Mouse (Mus musculus) kidney, postnatal 14 days (tissue): Measurements from ENCODE around the gene Mad2l1bp.

Experiments used
- DNase-seq: peaks from one replicate; pipeline ENCODE4 v3.0.0; 2022; ENCODE audit warnings: mixed read lengths

Gene Mad2l1bp

DNA sequence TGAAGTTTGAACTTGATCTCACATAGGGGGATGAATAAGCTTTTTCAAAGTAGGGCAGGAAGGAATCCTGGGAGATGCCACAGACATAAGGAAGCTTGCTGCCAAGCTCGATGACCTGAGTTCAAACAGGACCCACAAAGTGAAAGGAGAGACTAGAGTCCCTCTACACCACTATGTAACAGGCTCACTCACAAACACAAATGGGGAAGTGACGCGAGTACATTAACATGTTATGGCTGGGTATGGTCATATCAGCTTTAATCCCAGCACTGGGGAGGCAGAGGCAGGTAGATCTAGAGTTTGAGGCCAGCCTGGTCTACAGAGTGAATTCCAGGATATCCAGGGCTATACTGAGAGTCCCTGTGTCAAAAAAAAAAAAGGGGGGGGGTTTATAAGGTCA, 983 bp upstream of the Mad2l1bp start:
- no peak for DNase-seq

GRCm38 (mm10) chr17:46143578-46144423, 9.6 kb downstream of the Mad2l1bp start, which contains the start of gene Rsph9:
Gene Rsph9 (minus strand): TSS chr17:46144216.
- DNase-seq: peak; percentile 90

DNA sequence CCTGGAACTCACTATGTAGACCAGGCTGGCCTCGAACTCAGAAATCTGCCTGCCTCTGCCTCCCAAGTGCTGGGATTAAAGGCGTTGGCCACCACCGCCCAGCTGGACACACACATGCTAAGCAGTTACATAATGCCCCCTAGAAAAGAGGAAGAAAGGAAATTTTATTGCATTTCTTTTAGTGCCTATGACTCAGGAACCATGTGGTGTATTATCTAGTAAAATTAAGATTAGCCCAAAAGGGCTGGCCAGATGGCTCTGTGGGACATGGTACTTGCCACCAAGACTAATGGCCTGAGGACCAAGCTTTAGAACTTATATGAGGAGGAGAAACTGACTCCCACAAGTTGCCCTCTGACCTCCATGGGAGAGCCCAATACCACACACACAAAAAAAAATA, 13.5 kb downstream of the Mad2l1bp start:
- DNase-seq: no peak

DNA sequence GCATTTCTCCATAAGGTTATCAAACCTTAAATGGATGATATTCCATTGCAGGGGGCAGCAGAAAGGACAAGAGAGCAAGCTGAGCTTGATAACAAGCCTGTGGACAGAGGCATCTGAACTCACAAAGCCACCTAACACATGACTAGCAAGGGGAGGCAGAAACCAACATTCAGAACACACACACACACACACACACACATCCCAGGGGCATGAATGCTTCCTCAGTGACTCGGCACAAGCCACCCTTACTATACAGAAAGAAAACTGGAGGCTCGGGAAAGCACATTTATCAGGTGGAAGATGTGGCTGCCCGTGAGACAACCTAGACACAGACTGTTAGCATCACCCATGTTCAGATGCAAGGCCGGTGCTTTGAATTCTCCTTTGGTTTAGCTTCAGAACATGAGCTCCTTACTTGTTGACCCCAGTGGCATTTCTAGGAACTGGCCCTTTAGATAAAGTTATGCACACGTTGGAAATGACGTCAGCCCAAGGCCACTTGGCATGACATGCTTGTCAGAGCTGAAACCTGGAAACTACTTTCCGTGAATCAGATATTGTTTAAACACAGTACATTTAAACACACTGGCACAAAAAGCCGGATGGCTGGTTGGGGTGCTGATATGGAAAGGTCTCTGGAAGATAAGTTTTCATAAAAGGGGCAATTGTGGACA, 14.7 kb downstream of the Mad2l1bp start:
- DNase-seq: no peak

DNA sequence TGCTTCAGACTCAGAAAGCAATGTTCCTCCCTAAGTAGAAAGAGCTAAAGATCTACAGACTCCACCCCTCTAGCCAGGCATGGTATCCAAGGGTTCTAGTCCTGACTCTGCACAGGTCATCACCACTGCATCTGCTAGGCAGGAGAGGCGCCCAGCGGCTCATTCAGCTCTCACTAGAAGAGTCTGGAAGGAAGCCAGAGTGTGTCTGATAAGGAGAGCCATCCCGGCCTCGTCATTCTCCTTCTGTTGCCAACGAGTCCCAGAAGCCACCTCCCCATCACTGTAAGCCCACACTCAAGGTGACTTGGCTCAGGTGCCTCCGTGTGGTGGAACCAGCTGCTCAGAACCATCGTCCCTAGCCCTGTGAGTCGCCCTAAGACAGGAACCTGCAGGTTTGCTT, 20.5 kb downstream of the Mad2l1bp start:
- no peak for DNase-seq

GRCm38 (mm10) chr17:46132058-46132718, 21.2 kb downstream of the Mad2l1bp start:
- DNase-seq: peak; percentile 85

- DNase-seq: peak; percentile 23
Observed at GRCm38 (mm10) chr17:46129741-46130498, 23.4 kb downstream of the Mad2l1bp start.

DNA sequence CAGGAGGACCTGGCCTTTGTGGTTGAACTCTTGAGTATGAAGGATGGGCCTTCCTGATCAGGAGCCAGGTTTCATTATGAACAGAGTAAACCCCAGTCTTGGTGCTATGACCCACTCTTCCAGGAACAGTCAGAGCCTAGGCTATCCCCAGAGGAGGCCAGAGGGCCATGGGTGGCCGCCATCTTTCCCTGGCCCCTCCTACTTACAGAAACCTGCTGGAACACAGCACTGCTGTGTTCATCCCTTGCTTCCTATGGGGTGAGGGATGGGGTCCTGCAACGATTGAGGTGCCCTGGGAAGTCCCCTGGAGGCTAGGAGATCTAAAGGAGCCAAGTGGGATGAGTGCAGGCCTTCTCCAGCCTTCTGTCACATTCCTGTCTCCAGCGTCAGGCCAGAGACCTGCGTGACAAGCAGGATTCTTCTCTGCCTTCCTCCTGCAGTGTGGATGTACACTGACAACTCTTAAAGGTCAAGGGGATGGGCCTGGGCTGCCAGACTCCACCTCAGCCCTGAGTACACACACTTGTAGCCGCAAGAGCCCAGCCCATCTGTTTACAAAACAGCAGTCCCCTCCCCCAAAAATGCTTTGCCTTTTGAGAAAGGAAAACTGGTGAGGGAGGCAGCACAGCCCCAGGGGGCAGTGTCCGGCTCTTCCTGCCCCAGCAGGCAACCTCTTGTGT, 25.4 kb downstream of the Mad2l1bp start:
- no peak for DNase-seq

DNA sequence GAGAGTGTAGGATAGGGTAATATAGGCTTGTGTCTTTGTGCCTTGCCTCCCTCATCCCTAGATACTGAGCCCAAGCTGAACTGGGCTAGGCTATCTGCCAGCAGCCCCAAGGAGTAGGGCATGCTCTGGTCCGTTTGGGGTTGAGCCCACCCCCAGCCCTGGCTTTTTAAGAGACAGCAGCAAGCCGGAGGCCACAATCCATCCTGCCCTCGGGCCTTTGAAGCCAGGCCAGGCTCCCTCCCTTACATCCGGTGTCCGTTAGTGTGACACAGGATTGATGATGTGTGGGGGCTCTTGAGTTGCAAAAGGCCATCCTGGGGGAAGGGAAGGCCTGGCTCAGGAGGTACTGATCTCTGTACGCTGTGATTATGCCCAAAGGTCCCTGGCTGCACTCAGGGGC, 26.7 kb downstream of the Mad2l1bp start:
- DNase-seq: peak; percentile 66

- no peak for DNase-seq
Observed at GRCm38 (mm10) chr17:46123953-46124700, 29.2 kb downstream of the Mad2l1bp start.

GRCm38 (mm10) chr17:46123285-46123684, 30.1 kb downstream of the Mad2l1bp start:
- DNase-seq: no peak

- no peak for DNase-seq
Observed at GRCm38 (mm10) chr17:46122791-46123190, 30.6 kb downstream of the Mad2l1bp start.

- no peak for DNase-seq
Observed at GRCm38 (mm10) chr17:46119641-46120040, 33.7 kb downstream of the Mad2l1bp start.

GRCm38 (mm10) chr17:46118423-46118850, 34.9 kb downstream of the Mad2l1bp start:
- no peak for DNase-seq

DNA sequence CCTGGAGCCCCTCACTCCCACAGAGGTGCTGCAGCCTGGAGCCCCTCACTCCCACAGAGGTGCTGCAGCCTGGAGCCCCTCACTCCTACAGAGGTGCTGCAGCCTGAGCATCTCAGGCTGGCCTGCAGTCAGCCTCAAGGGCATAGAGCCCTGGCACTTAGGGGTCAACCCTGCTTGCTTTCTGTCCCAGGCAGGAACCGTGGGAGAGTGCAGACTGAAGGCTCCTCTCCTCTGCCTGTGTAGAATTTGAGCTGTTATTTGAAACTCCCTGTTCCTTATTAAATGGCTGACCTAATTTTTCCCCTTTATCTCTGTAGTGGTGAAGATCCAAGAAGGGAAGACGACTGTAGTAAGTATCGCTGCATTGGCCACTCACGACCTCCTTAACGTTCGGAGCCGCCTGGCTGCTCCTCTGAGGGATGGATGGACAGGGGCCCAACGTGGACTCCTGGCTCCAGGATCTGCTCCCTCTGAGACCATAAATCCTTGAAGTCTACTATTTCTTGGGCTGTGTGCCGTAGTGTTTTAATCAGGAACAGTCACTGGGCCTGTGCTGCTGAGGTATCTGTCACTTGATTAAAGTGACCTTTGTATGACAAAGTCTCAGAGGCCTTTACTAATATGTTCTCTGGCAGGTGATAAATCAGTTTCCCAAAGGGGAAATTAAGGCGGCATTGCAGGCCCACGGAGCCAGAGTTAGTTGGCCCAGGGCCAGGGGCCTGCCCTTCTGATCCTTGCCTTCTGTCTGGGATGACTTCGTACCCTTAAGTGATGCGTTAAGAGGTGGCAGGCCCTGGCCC, 35.5 kb downstream of the Mad2l1bp start:
- no peak for DNase-seq

DNA sequence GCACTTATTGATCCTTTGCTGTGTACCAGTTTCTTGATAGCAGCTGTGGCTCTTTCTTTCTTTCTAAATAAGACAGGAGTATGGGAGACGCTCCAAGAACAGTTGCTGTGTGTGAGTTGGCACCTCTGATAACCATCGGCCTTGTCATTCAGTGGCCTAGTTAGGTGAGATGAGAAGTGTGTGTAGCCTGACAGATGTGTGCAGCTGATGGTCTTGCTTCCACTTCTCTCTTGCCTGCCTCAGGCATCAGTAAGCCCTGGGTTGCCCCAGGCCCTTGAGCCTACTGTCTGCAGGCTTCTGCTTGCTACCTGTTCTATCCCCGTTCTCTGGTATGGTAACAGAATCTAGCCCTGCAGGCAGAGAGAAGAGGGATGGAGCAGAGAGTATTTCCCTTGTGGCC, 36.5 kb downstream of the Mad2l1bp start:
- DNase-seq: no peak

- DNase-seq: no peak
Observed at GRCm38 (mm10) chr17:46116138-46116537, 37.2 kb downstream of the Mad2l1bp start.

- no peak for DNase-seq
Observed at GRCm38 (mm10) chr17:46115489-46115888, 37.9 kb downstream of the Mad2l1bp start.

- DNase-seq: peak; percentile 88
Observed at GRCm38 (mm10) chr17:46110402-46111289, 42.7 kb downstream of the Mad2l1bp start, which contains the start of gene Mrps18a. Gene Mrps18a (plus strand): TSS chr17:46110986.
